Mouse (Mus musculus) G1E (cell line): Measurements from ENCODE around the gene Zer1.

ENCODE experiments used
- CTCF ChIP-seq: IDR thresholded peaks from 2 replicates; pipeline ENCODE4 v1.5.1; 2012; ENCODE audit warnings: low read depth, low read length, inconsistent platforms, mixed read lengths
- GATA1 ChIP-seq: IDR thresholded peaks from 2 replicates; pipeline ENCODE4 v1.6.1; 2012; ENCODE audit warnings: borderline replicate concordance, low read length, inconsistent platforms, mixed read lengths
- GATA2 ChIP-seq: IDR thresholded peaks from 2 replicates; pipeline ENCODE4 v1.6.1; 2012; ENCODE audit warnings: low read depth, low read length, inconsistent platforms, borderline replicate concordance
- POLR2AphosphoS5 ChIP-seq: IDR thresholded peaks from 2 replicates; pipeline ENCODE4 v1.6.1; 2012; ENCODE audit warnings: low read depth, low read length, inconsistent platforms; ENCODE audit not compliant: insufficient replicate concordance
- TAL1 ChIP-seq: conservative IDR thresholded peaks from 2 replicates; pipeline ENCODE4 v1.6.1; 2012; ENCODE audit warnings: low read depth, low read length, inconsistent platforms, mixed read lengths

DNA sequence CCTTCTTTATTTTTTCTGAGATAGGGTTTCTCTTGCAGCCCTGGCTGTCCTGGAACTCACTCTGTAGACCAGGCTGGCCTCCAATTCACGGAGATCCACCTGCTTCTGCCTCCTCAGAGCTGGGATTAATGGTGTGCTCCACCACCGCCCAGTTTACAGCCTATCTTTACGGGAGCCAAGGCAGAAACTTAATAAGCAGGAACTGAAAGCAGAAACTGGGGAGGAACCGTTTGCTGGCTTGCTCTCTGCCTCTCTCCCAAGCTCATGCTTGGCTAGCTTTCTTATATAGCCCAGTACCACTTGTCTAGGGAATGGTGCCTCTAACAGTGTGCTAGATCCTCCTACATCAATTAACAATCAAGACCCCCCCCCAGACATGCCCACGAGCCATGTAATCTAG, 40.3 kb downstream of the Zer1 start:
- TF ChIP-seq CTCF (no peak), GATA1 (no peak), TAL1 (no peak), GATA2 (no peak), POLR2AphosphoS5 (no peak)
